Mouse (Mus musculus): Measurements from ENCODE around the gene Alppl2. TPM values are rescaled to one million over a fixed set of nuclear protein-coding genes. Genes with fewer than 3 reads are reported as not detected.

Alppl2 gene
- polyA plus RNA-seq, 1 experiment from 2014 or later = not detected

DNA sequence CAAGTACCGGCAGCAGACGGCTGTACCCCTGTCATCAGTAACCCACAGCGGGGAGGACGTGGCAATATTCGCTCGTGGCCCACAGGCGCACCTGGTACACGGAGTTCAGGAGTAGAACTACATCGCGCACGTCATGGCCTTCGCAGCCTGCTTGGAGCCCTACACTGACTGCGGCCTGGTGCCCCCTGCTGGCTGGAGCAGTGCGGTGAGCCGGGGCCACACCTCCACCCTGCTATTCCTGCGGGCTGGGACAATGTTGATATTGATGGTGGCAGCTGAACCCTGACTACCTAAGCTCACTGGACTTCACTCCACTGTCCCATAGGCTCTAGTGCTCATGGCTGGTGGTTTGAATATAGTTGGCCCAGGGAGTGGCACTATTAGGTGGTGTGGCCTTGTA, 19.0 kb downstream of the Alppl2 start:
- H3K36me3 ChIP-seq (ENCODE audit: control insufficient read depth, insufficient read depth, low read length) = no peaks in the 10 kb centered on the region
- no peak for ATAC-seq (ENCODE audit: low read depth)
- 58% methylated on average over 16 of the region's 16 CpGs for WGBS

DNA sequence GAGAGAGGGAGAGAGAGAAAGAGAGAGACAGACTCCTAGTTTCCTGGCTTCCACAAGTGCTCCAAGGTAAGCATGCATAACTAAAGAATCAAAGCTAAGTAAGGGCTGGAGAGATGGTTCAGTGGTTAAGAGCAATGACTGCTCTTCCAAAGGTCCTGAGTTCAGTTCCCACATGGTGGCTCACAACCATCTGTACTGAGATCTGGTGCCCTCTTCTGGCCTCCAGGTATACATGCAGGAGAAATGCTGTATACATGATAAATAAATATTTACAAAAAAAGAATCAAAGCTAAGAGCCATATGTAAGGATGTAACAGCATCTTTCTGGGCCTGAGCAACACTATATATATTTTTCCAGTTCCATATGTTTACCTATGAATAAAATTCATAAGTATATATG, 28.8 kb downstream of the Alppl2 start:
- Histone ChIP-seq H3K4me3 (ENCODE audit: low read depth, low read length) (no peak overlapping the region), H3K36me3 (ENCODE audit: control insufficient read depth, insufficient read depth, low read length) (no peaks in the 10 kb centered on the region), H3K27ac (replicated peaks; ENCODE audit: low read depth, low read length) (no peak overlapping the region), H3K27me3 (replicated peaks; ENCODE audit: control insufficient read depth, insufficient read depth, low read length) (no peaks in the 10 kb centered on the region), H3K9me3 (ENCODE audit: control insufficient read depth, low read length) (no peaks in the 10 kb centered on the region), H3K4me2 (ENCODE audit: low read depth, low read length) (no peak overlapping the region), H3K9ac (ENCODE audit: low read depth, low read length) (no peak overlapping the region), H3K4me1 (ENCODE audit: control insufficient read depth, insufficient read depth, low read length) (no peaks in the 10 kb centered on the region)
- ATAC-seq (ENCODE audit: low read depth) (no peak), DNase-seq (ENCODE audit: low spot score) (no peak)

More for the DNA sequence above, 19.0 kb downstream of the Alppl2 start:
- H3K27ac ChIP-seq (replicated peaks; ENCODE audit: low read depth, low read length) = no peak overlapping the region
- no peak overlapping the region for H3K4me3 ChIP-seq (ENCODE audit: low read depth, low read length)
- no peak for DNase-seq (ENCODE audit: low spot score)
- no peaks in the 10 kb centered on the region for H3K27me3 ChIP-seq (replicated peaks; ENCODE audit: control insufficient read depth, insufficient read depth, low read length)
- no peaks in the 10 kb centered on the region for H3K9me3 ChIP-seq (ENCODE audit: control insufficient read depth, low read length)
- H3K4me1 ChIP-seq (ENCODE audit: control insufficient read depth, insufficient read depth, low read length) = no peaks in the 10 kb centered on the region
- no peak overlapping the region for H3K9ac ChIP-seq (ENCODE audit: low read depth, low read length)
- no peak overlapping the region for H3K4me2 ChIP-seq (ENCODE audit: low read depth, low read length)

DNA sequence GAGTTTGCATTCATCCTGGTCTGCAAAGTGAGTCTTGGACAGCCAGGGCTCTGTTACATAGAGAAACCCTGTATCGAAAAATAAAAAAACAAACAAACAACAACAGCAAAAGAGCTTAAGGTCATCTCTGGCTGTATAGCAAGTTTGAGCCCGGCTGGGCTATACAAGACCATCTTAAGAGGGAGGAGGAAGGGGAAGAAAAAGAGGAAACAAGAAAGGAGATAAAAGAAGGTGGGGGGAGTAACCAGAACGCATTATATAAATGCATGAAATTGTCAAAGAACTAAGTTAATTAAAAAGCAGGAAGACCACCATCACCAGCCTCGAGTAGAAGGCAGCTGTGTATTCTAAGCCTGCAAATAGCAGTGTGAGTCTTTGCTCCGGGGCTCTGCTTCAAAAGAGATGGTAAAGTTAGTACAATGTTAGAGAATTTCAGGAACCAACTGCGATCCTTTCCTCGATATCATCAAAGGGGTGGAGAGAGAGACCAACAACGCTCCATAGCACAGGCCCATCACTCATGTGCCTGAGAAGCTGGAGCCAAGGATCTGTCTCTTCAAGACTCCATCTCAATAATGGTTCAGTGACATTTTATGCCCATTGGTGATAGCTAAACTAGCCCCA, 30.6 kb downstream of the Alppl2 start:
- H3K4me2 ChIP-seq (ENCODE audit: low read depth, low read length) = no peak overlapping the region
- ATAC-seq (ENCODE audit: low read depth) (no peak), DNase-seq (ENCODE audit: low spot score) (no peak)
- no peaks in the 10 kb centered on the region for H3K9me3 ChIP-seq (ENCODE audit: control insufficient read depth, low read length)
- no peak overlapping the region for H3K4me3 ChIP-seq (ENCODE audit: low read depth, low read length)
- no peaks in the 10 kb centered on the region for H3K4me1 ChIP-seq (ENCODE audit: control insufficient read depth, insufficient read depth, low read length)
- no peak overlapping the region for H3K27ac ChIP-seq (replicated peaks; ENCODE audit: low read depth, low read length)
- H3K27me3 ChIP-seq (replicated peaks; ENCODE audit: control insufficient read depth, insufficient read depth, low read length) = no peaks in the 10 kb centered on the region
- 77% methylated on average over 8 of the region's 8 CpGs for WGBS
- no peaks in the 10 kb centered on the region for H3K36me3 ChIP-seq (ENCODE audit: control insufficient read depth, insufficient read depth, low read length)
- H3K9ac ChIP-seq (ENCODE audit: low read depth, low read length) = no peak overlapping the region

DNA sequence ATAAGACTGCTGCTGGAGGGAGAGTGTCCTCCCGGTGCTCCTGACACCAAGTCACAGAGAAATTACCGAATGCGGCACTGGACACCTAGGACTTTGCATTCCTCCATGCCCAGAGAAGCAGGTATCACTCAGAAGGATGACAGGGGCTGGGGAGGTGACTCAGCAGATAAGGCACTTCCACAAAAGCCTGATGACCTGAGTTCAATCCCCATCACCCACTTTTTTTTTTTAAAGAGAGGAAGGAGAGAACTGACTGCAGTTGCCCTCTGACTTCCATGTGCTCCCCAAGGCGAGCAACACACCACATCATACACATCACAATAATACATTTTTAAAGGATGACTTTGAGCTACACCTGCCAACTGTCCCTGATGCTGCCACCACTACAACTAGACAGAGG, 32.7 kb downstream of the Alppl2 start:
- no peak for DNase-seq (ENCODE audit: low spot score)
- H3K9me3 ChIP-seq (ENCODE audit: control insufficient read depth, low read length) = no peaks in the 10 kb centered on the region
- 0 out of 2 replicates have a peak, but pooled peaks cover under 1% of the 10 kb centered on the region for H3K36me3 ChIP-seq (ENCODE audit: control insufficient read depth, insufficient read depth, low read length)
- no peak overlapping the region for H3K27ac ChIP-seq (replicated peaks; ENCODE audit: low read depth, low read length)
- no peak overlapping the region for H3K4me3 ChIP-seq (ENCODE audit: low read depth, low read length)
- no peak overlapping the region for H3K9ac ChIP-seq (ENCODE audit: low read depth, low read length)
- no peaks in the 10 kb centered on the region for H3K4me1 ChIP-seq (ENCODE audit: control insufficient read depth, insufficient read depth, low read length)
- no peak overlapping the region for H3K4me2 ChIP-seq (ENCODE audit: low read depth, low read length)
- 64% methylated on average over 4 of the region's 4 CpGs for WGBS
- no peaks in the 10 kb centered on the region for H3K27me3 ChIP-seq (replicated peaks; ENCODE audit: control insufficient read depth, insufficient read depth, low read length)
- no peak for ATAC-seq (ENCODE audit: low read depth)

DNA sequence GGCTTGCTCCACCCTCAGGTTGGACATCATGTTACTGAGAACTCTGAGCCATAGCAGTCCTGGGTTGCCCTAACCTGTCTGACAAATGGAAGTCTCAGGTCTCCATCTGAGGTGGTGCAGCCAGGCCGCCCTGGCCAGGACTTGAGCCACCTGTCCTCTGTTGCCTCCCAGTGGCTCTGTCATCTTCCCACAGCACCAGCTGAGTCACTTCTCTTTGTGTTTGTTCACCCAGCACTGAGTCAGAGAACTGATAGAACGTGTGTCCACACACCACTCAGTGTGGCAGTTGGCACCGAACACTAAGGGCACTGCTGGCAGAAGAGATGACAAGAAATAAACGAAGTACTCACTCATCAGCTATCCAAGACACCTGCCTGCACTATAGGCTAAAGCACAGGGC, 38.4 kb downstream of the Alppl2 start:
- no peak for DNase-seq (ENCODE audit: low spot score)
- WGBS = 79% methylated on average over 4 of the region's 4 CpGs

DNA sequence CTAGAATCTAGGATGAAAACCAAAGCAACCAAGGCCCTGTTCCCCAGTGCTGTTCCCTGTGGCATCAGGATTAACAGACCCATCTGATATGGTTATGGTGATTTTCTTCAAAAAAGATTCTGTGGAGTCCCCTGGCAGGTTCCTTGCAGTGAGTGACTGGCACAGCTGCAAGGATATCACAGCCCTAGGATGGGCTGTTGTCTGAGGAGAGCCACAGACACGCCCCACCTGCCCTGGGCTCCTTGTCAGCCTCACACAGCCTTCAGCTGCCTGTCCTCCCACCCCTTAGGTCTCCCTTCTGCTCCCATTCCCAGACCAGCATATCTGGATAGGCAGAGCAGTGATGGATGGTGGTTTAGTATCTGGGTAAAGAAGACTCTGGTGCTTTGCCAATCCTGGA, 39.0 kb downstream of the Alppl2 start:
- Histone ChIP-seq H3K9ac (ENCODE audit: low read depth, low read length) (no peak overlapping the region), H3K4me2 (ENCODE audit: low read depth, low read length) (no peak overlapping the region), H3K27me3 (replicated peaks; ENCODE audit: control insufficient read depth, insufficient read depth, low read length) (no peaks in the 10 kb centered on the region), H3K4me3 (ENCODE audit: low read depth, low read length) (no peak overlapping the region), H3K4me1 (ENCODE audit: control insufficient read depth, insufficient read depth, low read length) (no peaks in the 10 kb centered on the region), H3K9me3 (ENCODE audit: control insufficient read depth, low read length) (no peaks in the 10 kb centered on the region), H3K36me3 (ENCODE audit: control insufficient read depth, insufficient read depth, low read length) (peaks cover 27% of the 10 kb centered on the region; the same call in 1 of the 2 replicates), H3K27ac (replicated peaks; ENCODE audit: low read depth, low read length) (no peak overlapping the region)
- no peak for ATAC-seq (ENCODE audit: low read depth)
- 69% methylated on average over 1 of the region's 1 CpGs for whole genome bisulfite sequencing
- no peak for DNase-seq (ENCODE audit: low spot score)

More for the DNA sequence above, 38.4 kb downstream of the Alppl2 start:
- no peaks in the 10 kb centered on the region for H3K9me3 ChIP-seq (ENCODE audit: control insufficient read depth, low read length)
- no peak overlapping the region for H3K9ac ChIP-seq (ENCODE audit: low read depth, low read length)
- peaks cover 25% of the 10 kb centered on the region; the same call in 1 of the 2 replicates for H3K36me3 ChIP-seq (ENCODE audit: control insufficient read depth, insufficient read depth, low read length)
- no peaks in the 10 kb centered on the region for H3K27me3 ChIP-seq (replicated peaks; ENCODE audit: control insufficient read depth, insufficient read depth, low read length)
- no peaks in the 10 kb centered on the region for H3K4me1 ChIP-seq (ENCODE audit: control insufficient read depth, insufficient read depth, low read length)
- no peak overlapping the region for H3K4me3 ChIP-seq (ENCODE audit: low read depth, low read length)
- H3K4me2 ChIP-seq (ENCODE audit: low read depth, low read length) = no peak overlapping the region
- H3K27ac ChIP-seq (replicated peaks; ENCODE audit: low read depth, low read length) = no peak overlapping the region
- no peak for ATAC-seq (ENCODE audit: low read depth)

DNA sequence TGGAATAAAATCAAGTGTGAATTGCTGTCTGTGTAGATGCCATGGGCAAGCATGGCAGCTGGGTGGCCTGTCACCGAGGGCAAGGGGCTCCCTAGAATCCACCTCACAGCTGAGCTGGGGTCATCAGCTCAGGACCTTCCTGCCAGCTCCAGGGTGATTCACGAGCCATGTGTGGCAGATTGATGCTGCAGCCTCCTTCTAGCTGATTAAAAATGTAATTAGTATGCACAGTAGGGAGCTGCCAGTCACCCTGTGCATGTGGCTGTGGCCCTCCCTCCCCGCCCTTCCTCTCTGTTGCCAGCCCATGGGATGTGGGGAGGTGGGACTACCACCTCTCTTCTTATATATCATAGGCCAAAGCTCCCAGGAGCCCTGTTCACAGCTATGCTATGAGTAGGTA, 39.7 kb downstream of the Alppl2 start:
- Histone ChIP-seq H3K36me3 (ENCODE audit: control insufficient read depth, insufficient read depth, low read length) (peaks cover 27% of the 10 kb centered on the region; the same call in 1 of the 2 replicates), H3K9ac (ENCODE audit: low read depth, low read length) (no peak overlapping the region), H3K4me1 (ENCODE audit: control insufficient read depth, insufficient read depth, low read length) (no peaks in the 10 kb centered on the region), H3K9me3 (ENCODE audit: control insufficient read depth, low read length) (no peaks in the 10 kb centered on the region), H3K4me3 (ENCODE audit: low read depth, low read length) (no peak overlapping the region), H3K27ac (replicated peaks; ENCODE audit: low read depth, low read length) (no peak overlapping the region), H3K4me2 (ENCODE audit: low read depth, low read length) (no peak overlapping the region), H3K27me3 (replicated peaks; ENCODE audit: control insufficient read depth, insufficient read depth, low read length) (no peaks in the 10 kb centered on the region)
- ATAC-seq (ENCODE audit: low read depth) = no peak
- WGBS = 61% methylated on average over 3 of the region's 3 CpGs
- no peak for DNase-seq (ENCODE audit: low spot score)

DNA sequence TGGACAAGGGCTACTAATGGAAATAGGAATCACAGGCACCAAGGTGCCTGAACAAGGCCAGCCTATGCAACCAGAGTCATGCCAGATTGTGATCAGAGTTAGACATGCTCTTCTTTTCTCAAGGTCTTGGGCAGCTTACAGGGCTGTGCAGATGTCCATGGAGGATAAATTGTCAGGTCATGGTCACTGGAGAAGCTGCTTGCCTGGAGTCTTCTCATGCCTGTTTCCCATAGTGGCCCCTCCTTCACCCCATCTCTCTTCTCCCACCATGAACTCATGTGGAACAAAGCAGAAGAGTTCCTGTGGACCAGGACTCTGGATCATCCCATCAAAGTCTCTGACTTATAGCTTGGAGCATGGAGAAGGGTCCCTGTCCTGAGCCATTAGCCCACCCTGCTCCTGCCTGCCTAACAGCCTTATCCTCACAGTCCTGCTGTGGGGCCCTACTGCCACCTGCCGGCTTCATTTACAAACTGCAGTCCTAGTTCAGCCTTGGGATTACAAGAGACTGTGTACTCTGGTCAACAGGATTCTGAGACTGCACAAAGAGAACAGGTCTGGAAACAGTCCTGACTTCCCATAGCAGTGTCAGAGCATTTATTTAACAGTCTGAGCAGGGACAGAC, 47.8 kb downstream of the Alppl2 start:
- Histone ChIP-seq H3K36me3 (ENCODE audit: control insufficient read depth, insufficient read depth, low read length) (peaks cover 14% of the 10 kb centered on the region; the same call in 1 of the 2 replicates), H3K9ac (ENCODE audit: low read depth, low read length) (no peak overlapping the region), H3K27me3 (replicated peaks; ENCODE audit: control insufficient read depth, insufficient read depth, low read length) (no peaks in the 10 kb centered on the region), H3K9me3 (ENCODE audit: control insufficient read depth, low read length) (no peaks in the 10 kb centered on the region), H3K27ac (replicated peaks; ENCODE audit: low read depth, low read length) (no peak overlapping the region), H3K4me2 (ENCODE audit: low read depth, low read length) (no peak overlapping the region), H3K4me3 (ENCODE audit: low read depth, low read length) (no peak overlapping the region), H3K4me1 (ENCODE audit: control insufficient read depth, insufficient read depth, low read length) (peaks cover 3% of the 10 kb centered on the region; the same call in 1 of the 2 replicates)
- DNase-seq (ENCODE audit: low spot score) (peak; percentile 65), ATAC-seq (ENCODE audit: low read depth) (peak; percentile 71)
- 0% methylated on average over 1 of the region's 1 CpGs for WGBS

DNA sequence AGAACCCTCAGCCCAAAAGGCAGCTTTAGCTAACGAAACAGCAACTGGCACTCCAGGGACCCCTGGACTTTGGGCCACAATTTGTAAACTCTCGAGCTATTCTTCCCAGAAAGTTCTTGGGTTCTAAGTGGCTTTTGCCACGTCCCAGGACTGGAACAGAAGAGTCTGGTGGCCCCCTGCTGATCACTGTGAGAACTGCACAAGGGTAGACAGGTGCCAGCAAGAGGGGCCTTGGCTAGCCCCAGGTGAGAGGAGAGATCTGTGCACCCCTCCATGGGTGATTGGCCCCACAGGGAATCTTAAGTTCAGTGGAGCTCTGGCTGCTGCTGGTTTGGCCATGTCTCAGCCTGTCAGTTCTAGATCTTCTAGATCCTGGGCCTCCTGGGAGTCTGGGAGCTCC, 48.6 kb downstream of the Alppl2 start:
- WGBS = 15% methylated on average over 3 of the region's 3 CpGs
- Histone ChIP-seq H3K4me3 (ENCODE audit: low read depth, low read length) (no peak overlapping the region), H3K4me2 (ENCODE audit: low read depth, low read length) (no peak overlapping the region), H3K4me1 (ENCODE audit: control insufficient read depth, insufficient read depth, low read length) (peaks cover 12% of the 10 kb centered on the region), H3K36me3 (ENCODE audit: control insufficient read depth, insufficient read depth, low read length) (0 out of 2 replicates have a peak, but pooled peaks cover 6% of the 10 kb centered on the region), H3K9me3 (ENCODE audit: control insufficient read depth, low read length) (no peaks in the 10 kb centered on the region), H3K9ac (ENCODE audit: low read depth, low read length) (no peak overlapping the region), H3K27ac (replicated peaks; ENCODE audit: low read depth, low read length) (peak overlapping the region; percentile 21; the same call in 1 of the 2 replicates), H3K27me3 (replicated peaks; ENCODE audit: control insufficient read depth, insufficient read depth, low read length) (no peaks in the 10 kb centered on the region)
- DNase-seq (ENCODE audit: low spot score) = peak; percentile 74
- no peak for ATAC-seq (ENCODE audit: low read depth)
